Mouse (Mus musculus) heart, postnatal 0 days (tissue): ENCODE measurements around the gene 1700020A23Rik. TPM values are rescaled to one million over a fixed set of nuclear protein-coding genes. Genes with fewer than 3 reads are reported as not detected.
A peak's percentile ranks its signal among the peaks of the same experiment; 100 is the strongest.

ENCODE experiments used
- ATAC-seq: fragments of 200-750 bp; cut with Nextera tagmentation; 2 replicates; pipeline ENCODE4 v1.8.0; 2017; ENCODE audit warnings: low read depth, moderate number of reproducible peaks, moderate library complexity; ENCODE audit not compliant: insufficient read depth
- DNase-seq: peaks from one replicate; pipeline ENCODE4 v3.0.0-alpha.2; 2016; ENCODE audit warnings: low spot score
- H3K27ac ChIP-seq: fragments of 300-500 bp; sonication (generic); 2 replicates; pipeline ENCODE4 v1.5.1; 2014; ENCODE audit warnings: low read depth, mild to moderate bottlenecking
- H3K27me3 ChIP-seq: fragments of 300-500 bp; sonication (generic); 2 replicates; pipeline ENCODE4 v1.6.1; 2014; ENCODE audit warnings: low read length, mixed read lengths; ENCODE audit not compliant: control insufficient read depth, insufficient read depth
- H3K36me3 ChIP-seq: fragments of 300-500 bp; sonication (generic); replicated peaks from 2 replicates; pipeline ENCODE4 v1.6.1; 2014; ENCODE audit warnings: low read length, mixed read lengths; ENCODE audit not compliant: control insufficient read depth, insufficient read depth
- H3K4me1 ChIP-seq: fragments of 300-500 bp; sonication (generic); 2 replicates; pipeline ENCODE4 v1.6.1; 2014; ENCODE audit warnings: antibody characterized with exemption; ENCODE audit not compliant: control insufficient read depth, insufficient read depth
- H3K4me2 ChIP-seq: fragments of 300-500 bp; sonication (generic); 2 replicates; pipeline ENCODE4 v1.6.1; 2014; ENCODE audit warnings: low read depth, mild to moderate bottlenecking, low read length, moderate library complexity
- H3K4me3 ChIP-seq: fragments of 300-500 bp; sonication (generic); 2 replicates; pipeline ENCODE4 v1.5.1; 2014; ENCODE audit warnings: low read depth, low read length
- H3K9ac ChIP-seq: fragments of 300-500 bp; sonication (generic); replicated peaks from 2 replicates; pipeline ENCODE4 v1.6.1; 2014; ENCODE audit warnings: low read depth, low read length, mixed read lengths
- H3K9me3 ChIP-seq: fragments of 300-500 bp; sonication (generic); replicated peaks from 2 replicates; pipeline ENCODE4 v1.6.1; 2016; ENCODE audit warnings: low read length; ENCODE audit not compliant: control insufficient read depth
- CTCF ChIP-seq: IDR thresholded peaks from 2 replicates; pipeline ENCODE4 v1.5.1; 2016; ENCODE audit warnings: antibody characterized with exemption, control low read depth, low read depth
- EP300 ChIP-seq: IDR thresholded peaks from 2 replicates; pipeline ENCODE4 v1.6.1; 2016; ENCODE audit warnings: antibody characterized with exemption, low read depth
- WGBS: fragments of 180-500 bp; shearing (Covaris S2); extraction: QIAGEN DNeasy Blood & Tissue Kit; methylation state at CpG from one replicate; pipeline ENCODE4 v1.1.7; 2014; 5-methylcytosine and 5-hydroxymethylcytosine counted together
- polyA plus RNA-seq: library from polyadenylated mRNA; unstranded; fragments of >200 nt; fragmentation: Nextera tagmentation; extraction: Ambion mirVana; gene quantifications from 2 replicates; pipeline ENCODE4 v1.2.1, GENCODE M21; 2015
- total RNA-seq: library from RNA; depleted of rRNA; stranded (reverse); fragments of >200 nt; gene quantifications from 2 replicates; pipeline ENCODE4 v1.2.3, GENCODE M21; 2014; ENCODE audit warnings: low replicate concordance

The 1700020A23Rik gene
- total and polyA plus RNA-seq, 2 experiments from 2014 or later, result not detected

DNA sequence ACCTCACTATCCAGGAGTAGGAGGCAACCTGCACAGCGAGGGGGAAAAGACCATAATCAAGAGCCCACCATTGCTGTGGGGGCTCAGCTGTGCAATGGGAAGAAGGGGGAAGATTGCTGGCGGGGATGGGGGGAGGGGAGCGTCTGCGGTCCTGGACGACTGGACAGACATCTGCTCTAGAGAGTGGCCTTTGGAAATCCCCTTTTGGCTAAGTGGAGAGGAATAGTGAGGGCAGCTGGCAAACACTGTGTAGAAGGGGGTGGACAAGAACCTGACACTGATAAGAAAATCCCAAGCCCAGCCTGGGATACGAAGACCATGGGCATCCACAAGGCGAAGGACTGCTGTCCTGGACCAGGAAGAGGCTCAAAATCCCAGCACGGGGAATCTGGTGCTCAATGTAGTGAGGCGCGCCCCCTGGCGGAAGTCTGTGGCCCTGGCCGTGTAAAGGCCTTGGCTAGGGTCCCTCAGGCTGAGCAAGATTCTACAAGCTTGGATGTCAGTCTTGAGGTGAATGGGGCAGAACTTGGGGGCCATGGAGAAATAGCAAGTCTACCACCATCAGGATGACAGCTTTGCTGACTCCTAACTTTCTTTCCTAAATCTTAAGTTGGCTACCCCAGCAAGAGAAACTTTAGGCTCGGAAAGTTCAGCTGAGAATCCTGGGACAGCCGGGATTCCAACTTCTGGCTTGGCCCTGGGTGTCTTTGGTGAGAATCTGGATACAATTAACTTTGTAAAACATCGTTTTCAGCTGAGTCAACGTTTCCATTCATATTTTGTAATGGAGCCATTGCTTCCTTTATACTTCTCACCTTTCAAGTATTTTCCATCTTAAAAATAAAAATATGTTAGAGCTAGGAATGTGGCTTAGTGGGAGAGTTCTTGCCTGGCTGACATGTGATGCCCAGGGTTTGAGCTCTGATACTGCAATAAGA, 6.8 kb downstream of the 1700020A23Rik start:
- ATAC-seq, result peak; percentile 81; the same call in 1 of the 2 replicates
- WGBS, result 31% methylated on average over 16 of the region's 16 CpGs
- Histone ChIP-seq H3K27me3 (no peaks in the 10 kb centered on the region), H3K4me1 (no peaks in the 10 kb centered on the region), H3K27ac (no peak overlapping the region), H3K9ac (no peak overlapping the region), H3K4me2 (no peak overlapping the region), H3K36me3 (no peaks in the 10 kb centered on the region), H3K4me3 (no peak overlapping the region), H3K9me3 (no peaks in the 10 kb centered on the region)
- no peak for TF ChIP-seq EP300
- peak; percentile 90 for TF ChIP-seq CTCF
- peak; percentile 73 for DNase-seq

DNA sequence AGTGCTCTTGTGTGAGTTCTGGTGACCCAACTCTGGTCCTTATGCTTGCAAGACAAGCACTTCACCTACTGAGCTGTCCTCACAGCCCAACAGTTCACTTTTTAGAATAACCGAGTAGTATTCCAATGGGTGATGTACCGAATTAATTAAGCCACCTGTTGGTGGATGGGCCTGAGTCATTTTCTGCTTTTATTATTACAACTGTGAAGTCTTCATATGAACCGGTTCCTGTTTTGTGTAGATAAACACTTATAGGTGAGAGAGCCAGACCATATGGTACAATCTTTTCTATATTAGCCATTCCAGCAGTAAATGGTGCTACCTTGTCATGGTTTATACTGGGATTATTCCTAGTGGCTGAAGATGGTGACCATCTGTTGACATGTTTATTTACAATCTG, 7.7 kb downstream of the 1700020A23Rik start:
- Histone ChIP-seq H3K4me3 (no peak overlapping the region), H3K4me1 (no peaks in the 10 kb centered on the region), H3K27me3 (no peaks in the 10 kb centered on the region), H3K36me3 (no peaks in the 10 kb centered on the region), H3K4me2 (no peak overlapping the region), H3K9ac (no peak overlapping the region), H3K27ac (no peak overlapping the region), H3K9me3 (no peaks in the 10 kb centered on the region)
- 78% methylated on average over 3 of the region's 3 CpGs for WGBS
- no peak for TF ChIP-seq EP300
- no peak for TF ChIP-seq CTCF
- ATAC-seq, result no peak
- no peak for DNase-seq

DNA sequence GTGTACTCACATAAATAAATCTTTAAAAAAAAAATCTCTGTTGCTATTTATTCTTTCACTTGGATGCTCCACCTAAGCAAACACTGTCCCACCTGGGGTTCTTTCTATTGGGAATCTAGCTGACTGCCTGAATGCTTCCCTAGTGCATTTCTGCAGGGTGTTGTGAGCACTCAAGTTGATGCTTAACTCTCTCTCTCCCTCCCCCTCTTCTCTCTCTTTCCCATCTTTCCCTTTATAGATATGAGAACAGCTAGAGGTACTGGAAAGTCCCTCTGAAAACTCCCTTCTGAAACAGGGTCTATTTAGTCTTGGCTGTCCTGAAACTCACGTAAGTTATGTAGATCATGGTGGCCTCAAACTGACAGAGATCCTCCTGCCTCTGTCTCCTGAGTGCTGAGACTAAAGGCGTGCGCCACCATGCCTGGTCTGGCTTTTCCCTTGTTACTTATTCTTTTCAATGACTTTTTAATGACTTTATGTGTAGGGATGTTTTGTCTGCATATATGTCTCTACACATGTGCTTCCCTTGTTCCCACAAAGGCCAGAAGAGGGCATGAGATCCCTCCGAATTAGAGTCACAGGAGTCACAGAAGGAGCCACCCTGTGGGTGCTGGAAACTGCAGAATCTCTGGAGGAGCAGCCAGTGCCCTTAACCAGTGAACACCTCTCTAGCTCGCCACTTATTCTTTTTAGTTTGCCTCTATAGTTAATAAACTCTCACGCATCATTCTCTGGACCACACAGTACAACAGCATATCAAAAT, 9.2 kb downstream of the 1700020A23Rik start:
- ATAC-seq, result no peak
- H3K9me3 ChIP-seq, result no peaks in the 10 kb centered on the region
- H3K27ac ChIP-seq, result no peak overlapping the region
- H3K9ac ChIP-seq, result no peak overlapping the region
- no peaks in the 10 kb centered on the region for H3K4me1 ChIP-seq
- H3K27me3 ChIP-seq, result no peaks in the 10 kb centered on the region
- no peak overlapping the region for H3K4me2 ChIP-seq
- no peak overlapping the region for H3K4me3 ChIP-seq
- 70% methylated on average over 6 of the region's 6 CpGs for WGBS
- H3K36me3 ChIP-seq, result no peaks in the 10 kb centered on the region
- no peak for TF ChIP-seq EP300
- TF ChIP-seq CTCF, result peak; percentile 20; the same call in 1 of the 2 replicates
- no peak for DNase-seq

DNA sequence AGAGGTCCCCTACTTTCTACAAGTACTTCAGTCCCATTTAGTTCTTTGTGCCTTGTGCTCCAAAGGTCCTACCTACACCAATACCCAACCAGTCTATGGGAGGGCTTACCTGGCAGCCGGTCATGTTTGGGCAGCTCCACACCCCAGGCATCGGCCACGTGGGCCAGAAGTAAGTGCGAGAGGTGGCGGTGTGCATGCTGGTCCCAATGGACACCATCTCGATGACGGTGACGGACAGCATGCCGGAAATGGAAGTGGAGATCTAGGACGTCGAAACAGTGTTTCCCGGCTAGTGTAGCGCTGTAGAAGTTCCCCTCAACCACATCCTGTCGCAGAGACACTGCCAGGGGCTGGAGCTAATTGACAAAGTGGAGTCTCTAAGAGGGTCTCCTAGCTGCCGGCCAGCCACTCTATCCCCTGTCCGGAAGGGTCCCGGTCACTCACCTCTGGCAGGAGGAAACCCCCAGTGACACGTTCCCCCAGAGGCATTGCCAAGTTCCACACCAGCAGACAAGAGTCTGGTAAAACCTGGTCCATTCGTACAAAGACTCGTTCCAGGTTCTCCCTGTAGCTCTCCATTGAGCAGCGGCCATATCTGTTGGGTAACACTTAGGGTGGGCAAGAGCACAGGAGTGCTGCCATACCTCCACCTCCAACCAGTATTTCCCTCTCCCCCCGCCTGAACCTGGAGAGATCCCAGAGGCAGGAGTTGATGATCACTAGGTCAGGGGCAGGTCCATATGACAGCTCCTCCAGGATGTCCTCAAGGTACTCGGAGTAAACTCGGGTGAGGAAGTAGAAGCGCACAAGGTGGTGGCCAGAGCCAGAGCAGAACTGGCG, 16.9 kb downstream of the 1700020A23Rik start:
- WGBS, result 92% methylated on average over 26 of the region's 26 CpGs
- Histone ChIP-seq H3K9ac (no peak overlapping the region), H3K9me3 (no peaks in the 10 kb centered on the region), H3K4me1 (peaks cover 11% of the 10 kb centered on the region; the same call in 1 of the 2 replicates), H3K27me3 (no peaks in the 10 kb centered on the region), H3K4me3 (no peak overlapping the region), H3K36me3 (no peaks in the 10 kb centered on the region), H3K27ac (no peak overlapping the region), H3K4me2 (no peak overlapping the region)
- TF ChIP-seq CTCF, result no peak
- no peak for TF ChIP-seq EP300
- DNase-seq, result no peak
- no peak for ATAC-seq

DNA sequence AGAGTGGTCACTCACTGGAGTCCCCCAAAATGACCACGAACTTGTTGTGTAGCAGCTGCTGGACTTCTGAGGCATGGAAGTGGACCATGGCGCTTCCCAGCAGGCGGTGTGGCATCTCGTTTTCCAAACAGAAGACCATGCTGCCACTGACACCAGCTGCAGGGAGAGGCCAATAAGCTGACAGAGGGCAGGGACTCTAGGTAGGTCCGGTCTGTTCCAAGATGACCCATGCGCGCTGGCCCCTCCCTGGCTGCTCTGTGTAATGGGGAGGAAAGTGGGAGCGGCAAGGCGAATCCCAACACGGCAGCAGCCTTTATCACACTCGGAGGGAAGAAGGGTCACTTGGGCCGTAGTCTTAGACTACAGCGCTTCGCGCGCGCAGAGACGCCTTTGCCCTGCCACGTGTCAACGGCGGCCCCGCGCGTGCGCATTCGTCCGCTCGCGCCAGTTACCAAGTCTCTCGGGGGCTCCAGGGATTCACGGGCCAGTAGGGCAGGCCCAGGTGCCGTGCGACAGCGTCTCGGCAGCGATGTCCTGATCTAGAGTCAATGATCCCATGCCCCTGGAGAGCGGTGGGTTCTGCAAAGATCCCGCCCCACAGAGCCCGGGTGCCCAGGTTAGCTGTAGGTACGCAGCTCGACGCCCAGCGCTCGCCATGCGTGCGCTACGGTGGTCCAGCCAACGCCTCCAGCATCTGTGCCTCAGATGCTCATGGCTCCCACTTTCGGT, 18.5 kb downstream of the 1700020A23Rik start:
- peak; percentile 66 for ATAC-seq
- peak; percentile 47 for DNase-seq
- no peaks in the 10 kb centered on the region for H3K9me3 ChIP-seq
- peak overlapping the region; percentile 87 for H3K27ac ChIP-seq
- H3K9ac ChIP-seq, result peak overlapping the region; percentile 86
- H3K36me3 ChIP-seq, result no peaks in the 10 kb centered on the region
- no peak for TF ChIP-seq CTCF
- no peak for TF ChIP-seq EP300
- no peaks in the 10 kb centered on the region for H3K27me3 ChIP-seq
- WGBS, result 12% methylated on average over 49 of the region's 49 CpGs
- peaks cover 11% of the 10 kb centered on the region; the same call in 1 of the 2 replicates for H3K4me1 ChIP-seq
- peak overlapping the region; percentile 78 for H3K4me3 ChIP-seq
- H3K4me2 ChIP-seq, result peak overlapping the region; percentile 79
